9 mouse cellular contexts compared by ENCODE assay signal in the genomic region with DNA sequence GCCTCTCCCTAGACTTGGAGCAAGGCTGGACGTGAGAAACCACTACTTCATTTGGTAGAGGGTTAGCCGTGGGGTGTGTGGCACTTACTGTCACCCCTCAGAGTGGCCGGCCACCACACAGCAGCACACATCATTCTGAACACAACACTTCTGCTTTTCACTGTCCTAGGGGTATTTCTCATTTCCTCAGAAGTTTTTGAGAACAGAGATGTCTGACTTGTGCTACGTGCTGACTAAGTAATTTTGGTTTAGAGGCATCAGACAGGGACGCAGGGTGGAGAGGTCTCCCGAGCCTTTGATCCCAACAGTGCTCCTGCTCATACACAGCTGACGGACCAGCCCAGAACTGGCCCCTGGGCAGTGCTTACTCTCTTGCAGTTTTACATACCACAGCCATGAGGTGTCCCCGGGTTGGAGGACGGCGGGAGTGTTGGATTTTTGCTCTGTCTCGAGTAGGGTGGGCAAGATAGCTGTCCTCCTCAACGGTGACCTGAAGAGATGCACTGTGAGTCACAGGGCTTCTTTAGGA. TPM values are rescaled to one million over a fixed set of nuclear protein-coding genes. Genes with fewer than 3 reads are reported as not detected.
DNase-seq lines count a peak whose midpoint lies in the region; ATAC-seq and TF ChIP-seq lines count a peak whose summit lies in the region.
"Had no signal": no experiment of that assay in that cellular context is flagged by ENCODE, and none has a peak within 500 bp of the region (broad histone marks: within the 10 kb centered on the region; RNA-seq: fewer than 3 reads in every experiment).

No protein-coding gene starts in this region.

- H3K9me3 ChIP-seq in liver, embryonic 12.5 days (replicated peaks), result no peaks in the 10 kb centered on the region
- H3K9me3 ChIP-seq in forebrain, embryonic 10.5 days, result no peaks in the 10 kb centered on the region
- H3K9me3 ChIP-seq in hindbrain, embryonic 12.5 days (replicated peaks), result no peaks in the 10 kb centered on the region

- H3K27ac ChIP-seq in liver, adult 2 months (replicated peaks; ENCODE audit: insufficient read depth, low read depth, low read length), result peak overlapping the region; percentile 29; the same call in 1 of the 2 replicates
- H3K27ac ChIP-seq in liver, embryonic 12.5 days, result no peak overlapping the region
- peak overlapping the region; percentile 46; the same call in 1 of the 2 replicates for H3K27ac ChIP-seq in embryonic fibroblast, embryonic 13.5 days (ENCODE audit: insufficient read depth, low read length)
- H3K27ac ChIP-seq in forebrain, embryonic 10.5 days, result no peak overlapping the region
- no peak overlapping the region; the same call in 1 of the 2 replicates for H3K27ac ChIP-seq in hindbrain, embryonic 12.5 days

- no peak overlapping the region for H3K9ac ChIP-seq in liver, adult 2 months (ENCODE audit: low read depth, low read length)
- H3K9ac ChIP-seq in liver, embryonic 12.5 days, result no peak overlapping the region
- no peak overlapping the region for H3K9ac ChIP-seq in hindbrain, embryonic 12.5 days

- H3K4me3 ChIP-seq in liver, adult 2 months (ENCODE audit: insufficient read depth, low read depth, low read length), result no peak overlapping the region
- no peak overlapping the region for H3K4me3 ChIP-seq in liver, embryonic 12.5 days
- H3K4me3 ChIP-seq in embryonic fibroblast, embryonic 13.5 days (ENCODE audit: insufficient read depth, low read length), result no peak overlapping the region
- H3K4me3 ChIP-seq in forebrain, embryonic 10.5 days, result no peak overlapping the region; the same call in 1 of the 2 replicates
- H3K4me3 ChIP-seq in hindbrain, embryonic 12.5 days, result no peak overlapping the region

- no peak for TF ChIP-seq POLR2A in liver, adult 2 months (IDR thresholded peaks at IDR 0.05; ENCODE audit: extremely low read depth, insufficient read depth, low read length)
- no peak for TF ChIP-seq POLR2A in embryonic fibroblast, embryonic 13.5 days (IDR thresholded peaks at IDR 0.05; ENCODE audit: low read depth, low read length)

- H3K27me3 ChIP-seq in liver, adult 2 months (ENCODE audit: control insufficient read depth, insufficient read depth, low read length), result no peaks in the 10 kb centered on the region
- peaks cover 45% of the 10 kb centered on the region for H3K27me3 ChIP-seq in liver, embryonic 12.5 days (replicated peaks)
- peaks cover 9% of the 10 kb centered on the region; the same call in 1 of the 2 replicates for H3K27me3 ChIP-seq in forebrain, embryonic 10.5 days (ENCODE audit: poor library complexity, severe bottlenecking)
- no peaks in the 10 kb centered on the region for H3K27me3 ChIP-seq in hindbrain, embryonic 12.5 days

- no peak overlapping the region for H3K4me2 ChIP-seq in liver, embryonic 12.5 days
- no peak overlapping the region for H3K4me2 ChIP-seq in hindbrain, embryonic 12.5 days (replicated peaks)

- DNase-seq in liver, adult 2 months (ENCODE audit: extremely low read depth, low read depth, low spot score), result peak; percentile 35
- DNase-seq in Muller cell, postnatal 12 days (ENCODE audit: inconsistent ontology term), result peak; percentile 81
- no peak for DNase-seq in forebrain, embryonic 10.5 days (ENCODE audit: extremely low spot score, low spot score)
- DNase-seq: cerebellum, postnatal 25 days had no signal

- H3K4me1 ChIP-seq in liver, adult 2 months (ENCODE audit: control insufficient read depth, insufficient read depth, low read length), result peaks cover 1% of the 10 kb centered on the region; the same call in 1 of the 2 replicates
- peaks cover 49% of the 10 kb centered on the region for H3K4me1 ChIP-seq in liver, embryonic 12.5 days
- peaks cover 16% of the 10 kb centered on the region for H3K4me1 ChIP-seq in embryonic fibroblast, embryonic 13.5 days (ENCODE audit: control insufficient read depth, insufficient read depth, low read length)
- H3K4me1 ChIP-seq in forebrain, embryonic 10.5 days, result peaks cover 56% of the 10 kb centered on the region
- H3K4me1 ChIP-seq in hindbrain, embryonic 12.5 days, result peaks cover 52% of the 10 kb centered on the region

- WGBS in liver, adult 2 months, result 82% methylated on average over 12 of the region's 12 CpGs
- WGBS in liver, embryonic 12.5 days (ENCODE audit: insufficient replicate concordance), result 49% methylated on average over 12 of the region's 12 CpGs
- WGBS in forebrain, embryonic 10.5 days, result 88% methylated on average over 12 of the region's 12 CpGs
- 87% methylated on average over 12 of the region's 12 CpGs for WGBS in hindbrain, embryonic 12.5 days

- no peaks in the 10 kb centered on the region for H3K79me2 ChIP-seq in liver, adult 2 months (ENCODE audit: control insufficient read depth, insufficient read depth, low read length)

- ATAC-seq in liver, embryonic 12.5 days, result no peak
- peak; percentile 51 for ATAC-seq in monocyte, adult 5-6 weeks (replicated peaks; ENCODE audit: insufficient number of reproducible peaks, low FRiP score, low TSS enrichment, poor library complexity, severe bottlenecking)
- no peak for ATAC-seq in hindbrain, embryonic 12.5 days (ENCODE audit: low FRiP score)
- ATAC-seq: activated CD4-positive, CD25-positive, alpha-beta regulatory T cell, adult 4 months had no signal

- no peaks in the 10 kb centered on the region; the same call in 1 of the 2 replicates for H3K36me3 ChIP-seq in liver, adult 2 months (ENCODE audit: control insufficient read depth, insufficient read depth, low read length)
- peaks cover 32% of the 10 kb centered on the region for H3K36me3 ChIP-seq in liver, embryonic 12.5 days
- peaks cover 73% of the 10 kb centered on the region for H3K36me3 ChIP-seq in forebrain, embryonic 10.5 days (replicated peaks)
- H3K36me3 ChIP-seq in hindbrain, embryonic 12.5 days, result peaks cover 59% of the 10 kb centered on the region

- no peak for TF ChIP-seq CTCF in liver, adult 2 months (IDR thresholded peaks at IDR 0.05; ENCODE audit: low read depth, low read length)
- TF ChIP-seq CTCF in embryonic fibroblast, embryonic 13.5 days (IDR thresholded peaks at IDR 0.05; ENCODE audit: borderline replicate concordance, insufficient read depth, low read length), result no peak

RNA-seq across cellular contexts. Expression of gene Plekho1, which starts 5.3 kb away (rescaled TPM):
- 5.2 and 6.8 TPM in 2 replicates for total RNA-seq in liver, adult 2 months (2014; rRNA removed)
- 4.6 and 8.0 TPM in 2 replicates for polyA plus RNA-seq in liver, adult 2 months (2012; rRNA removed)
- polyA plus RNA-seq in liver, embryonic 12.5 days (2016; fragmentation: Nextera tagmentation; extraction: Ambion mirVana), result 9.4 and 10.4 TPM in 2 replicates
- polyA plus RNA-seq in embryonic fibroblast, embryonic 13.5 days (2011; ENCODE audit: insufficient read length, low read depth, missing spikeins), result 53.5 and 57.7 TPM in 2 replicates
- total RNA-seq in monocyte, adult 5-6 weeks (2017), result 73.1 to 144 TPM (median 131 TPM) in 3 replicates
- 66.0 and 69.1 TPM in 2 replicates for polyA plus RNA-seq in forebrain, embryonic 10.5 days (2016; fragmentation: Nextera tagmentation; extraction: Ambion mirVana)
- 77.4 and 79.3 TPM in 2 replicates for polyA plus RNA-seq in hindbrain, embryonic 12.5 days (2016; fragmentation: Nextera tagmentation; extraction: Ambion mirVana)

Comparison
In these comparisons a context has a peak if more than half of its experiments do, and no peak if none do; other contexts are left out.
1. H3K27ac ChIP-seq: peak in liver, adult 2 months (single experiment) and embryonic fibroblast, embryonic 13.5 days (single experiment); none in liver, embryonic 12.5 days (single experiment), forebrain, embryonic 10.5 days (single experiment) and hindbrain, embryonic 12.5 days (single experiment).